Mouse (Mus musculus): ENCODE data around the gene Mroh9. TPM values are rescaled to one million over a fixed set of nuclear protein-coding genes. Genes with fewer than 3 reads are reported as not detected.

Gene Mroh9
- polyA plus RNA-seq, 1 experiment: not detected

GRCm38 (mm10) chr1:163113461-163114174, 28.1 kb upstream of the Mroh9 start:
- Histone ChIP-seq H3K27me3 (ENCODE audit: control insufficient read depth, insufficient read depth, insufficient read length) (no peaks in the 10 kb centered on the region), H3K79me3 (ENCODE audit: low read depth) (no peaks in the 10 kb centered on the region), H3ac (ENCODE audit: control insufficient read depth, insufficient read length, low read depth) (no peak overlapping the region), H3K4me3 (ENCODE audit: insufficient read depth, poor library complexity, severe bottlenecking) (no peak overlapping the region), H3K36me3 (ENCODE audit: control insufficient read depth, insufficient read depth) (no peaks in the 10 kb centered on the region), H3K79me2 (ENCODE audit: control insufficient read depth, insufficient read depth) (no peaks in the 10 kb centered on the region)
- TF ChIP-seq CTCF (IDR thresholded peaks at IDR 0.05; ENCODE audit: control insufficient read depth, insufficient read depth, insufficient read length): no peak
- no peak for TF ChIP-seq CEBPB (IDR thresholded peaks at IDR 0.05; ENCODE audit: low read depth)
- peak; percentile 73 for TF ChIP-seq FOSL1 (IDR thresholded peaks at IDR 0.05; ENCODE audit: insufficient read depth, low read length, poor library complexity, severe bottlenecking)
- no peak for TF ChIP-seq MYOG (IDR thresholded peaks at IDR 0.05; ENCODE audit: control insufficient read depth, extremely low read depth, insufficient read length)
- TF ChIP-seq MYOD1 (IDR thresholded peaks at IDR 0.05; ENCODE audit: control insufficient read depth, insufficient read length, low read depth): peak; percentile 8
- no peak for TF ChIP-seq USF1 (IDR thresholded peaks at IDR 0.05; ENCODE audit: low read depth)
- peak; percentile 18 for TF ChIP-seq MAX (IDR thresholded peaks at IDR 0.05)

GRCm38 (mm10) chr1:163112482-163113164, 27.2 kb upstream of the Mroh9 start:
- TF ChIP-seq MAX (IDR thresholded peaks at IDR 0.05) (no peak), CTCF (IDR thresholded peaks at IDR 0.05; ENCODE audit: control insufficient read depth, insufficient read depth, insufficient read length) (no peak), CEBPB (IDR thresholded peaks at IDR 0.05; ENCODE audit: low read depth) (peak; percentile 8), FOSL1 (IDR thresholded peaks at IDR 0.05; ENCODE audit: insufficient read depth, low read length, poor library complexity, severe bottlenecking) (peak; percentile 59), MYOD1 (IDR thresholded peaks at IDR 0.05; ENCODE audit: control insufficient read depth, insufficient read length, low read depth) (peak; percentile 75), USF1 (IDR thresholded peaks at IDR 0.05; ENCODE audit: low read depth) (peak; percentile 70), MYOG (IDR thresholded peaks at IDR 0.05; ENCODE audit: control insufficient read depth, extremely low read depth, insufficient read length) (no peak)
- no peaks in the 10 kb centered on the region for H3K27me3 ChIP-seq (ENCODE audit: control insufficient read depth, insufficient read depth, insufficient read length)
- H3ac ChIP-seq (ENCODE audit: control insufficient read depth, insufficient read length, low read depth): no peak overlapping the region
- no peaks in the 10 kb centered on the region for H3K79me3 ChIP-seq (ENCODE audit: low read depth)
- no peak overlapping the region for H3K4me3 ChIP-seq (ENCODE audit: insufficient read depth, poor library complexity, severe bottlenecking)
- no peaks in the 10 kb centered on the region for H3K79me2 ChIP-seq (ENCODE audit: control insufficient read depth, insufficient read depth)
- H3K36me3 ChIP-seq (ENCODE audit: control insufficient read depth, insufficient read depth): no peaks in the 10 kb centered on the region

- Histone ChIP-seq H3K36me3 (ENCODE audit: control insufficient read depth, insufficient read depth) (no peaks in the 10 kb centered on the region), H3K79me2 (ENCODE audit: control insufficient read depth, insufficient read depth) (no peaks in the 10 kb centered on the region), H3K4me3 (ENCODE audit: insufficient read depth, poor library complexity, severe bottlenecking) (no peak overlapping the region), H3K79me3 (ENCODE audit: low read depth) (no peaks in the 10 kb centered on the region), H3ac (ENCODE audit: control insufficient read depth, insufficient read length, low read depth) (no peak overlapping the region), H3K27me3 (ENCODE audit: control insufficient read depth, insufficient read depth, insufficient read length) (no peaks in the 10 kb centered on the region)
- TF ChIP-seq FOSL1 (IDR thresholded peaks at IDR 0.05; ENCODE audit: insufficient read depth, low read length, poor library complexity, severe bottlenecking): no peak
- TF ChIP-seq MAX (IDR thresholded peaks at IDR 0.05): no peak
- TF ChIP-seq USF1 (IDR thresholded peaks at IDR 0.05; ENCODE audit: low read depth): no peak
- TF ChIP-seq CEBPB (IDR thresholded peaks at IDR 0.05; ENCODE audit: low read depth): no peak
- TF ChIP-seq MYOG (IDR thresholded peaks at IDR 0.05; ENCODE audit: control insufficient read depth, extremely low read depth, insufficient read length): no peak
- TF ChIP-seq MYOD1 (IDR thresholded peaks at IDR 0.05; ENCODE audit: control insufficient read depth, insufficient read length, low read depth): no peak
- TF ChIP-seq CTCF (IDR thresholded peaks at IDR 0.05; ENCODE audit: control insufficient read depth, insufficient read depth, insufficient read length): no peak
Observed at GRCm38 (mm10) chr1:163104960-163105359, 19.5 kb upstream of the Mroh9 start.

- Histone ChIP-seq H3K4me3 (ENCODE audit: insufficient read depth, poor library complexity, severe bottlenecking) (no peak overlapping the region), H3K79me2 (ENCODE audit: control insufficient read depth, insufficient read depth) (no peaks in the 10 kb centered on the region), H3ac (ENCODE audit: control insufficient read depth, insufficient read length, low read depth) (no peak overlapping the region), H3K36me3 (ENCODE audit: control insufficient read depth, insufficient read depth) (no peaks in the 10 kb centered on the region), H3K79me3 (ENCODE audit: low read depth) (no peaks in the 10 kb centered on the region), H3K27me3 (ENCODE audit: control insufficient read depth, insufficient read depth, insufficient read length) (no peaks in the 10 kb centered on the region)
- TF ChIP-seq CEBPB (IDR thresholded peaks at IDR 0.05; ENCODE audit: low read depth) (no peak), USF1 (IDR thresholded peaks at IDR 0.05; ENCODE audit: low read depth) (no peak), MYOD1 (IDR thresholded peaks at IDR 0.05; ENCODE audit: control insufficient read depth, insufficient read length, low read depth) (no peak), MYOG (IDR thresholded peaks at IDR 0.05; ENCODE audit: control insufficient read depth, extremely low read depth, insufficient read length) (no peak), MAX (IDR thresholded peaks at IDR 0.05) (no peak), FOSL1 (IDR thresholded peaks at IDR 0.05; ENCODE audit: insufficient read depth, low read length, poor library complexity, severe bottlenecking) (no peak), CTCF (IDR thresholded peaks at IDR 0.05; ENCODE audit: control insufficient read depth, insufficient read depth, insufficient read length) (no peak)
Observed at GRCm38 (mm10) chr1:163091438-163092155, 6.1 kb upstream of the Mroh9 start.

GRCm38 (mm10) chr1:163070502-163070901, 15.0 kb downstream of the Mroh9 start:
- peaks cover 3% of the 10 kb centered on the region for H3K27me3 ChIP-seq (ENCODE audit: control insufficient read depth, insufficient read depth, insufficient read length)
- H3K36me3 ChIP-seq (ENCODE audit: control insufficient read depth, insufficient read depth): no peaks in the 10 kb centered on the region
- no peak overlapping the region for H3K4me3 ChIP-seq (ENCODE audit: insufficient read depth, poor library complexity, severe bottlenecking)
- TF ChIP-seq MAX (IDR thresholded peaks at IDR 0.05) (no peak), CTCF (IDR thresholded peaks at IDR 0.05; ENCODE audit: control insufficient read depth, insufficient read depth, insufficient read length) (no peak), USF1 (IDR thresholded peaks at IDR 0.05; ENCODE audit: low read depth) (no peak), MYOG (IDR thresholded peaks at IDR 0.05; ENCODE audit: control insufficient read depth, extremely low read depth, insufficient read length) (no peak), MYOD1 (IDR thresholded peaks at IDR 0.05; ENCODE audit: control insufficient read depth, insufficient read length, low read depth) (no peak), FOSL1 (IDR thresholded peaks at IDR 0.05; ENCODE audit: insufficient read depth, low read length, poor library complexity, severe bottlenecking) (no peak), CEBPB (IDR thresholded peaks at IDR 0.05; ENCODE audit: low read depth) (no peak)
- H3K79me3 ChIP-seq (ENCODE audit: low read depth): no peaks in the 10 kb centered on the region
- H3K79me2 ChIP-seq (ENCODE audit: control insufficient read depth, insufficient read depth): no peaks in the 10 kb centered on the region
- H3ac ChIP-seq (ENCODE audit: control insufficient read depth, insufficient read length, low read depth): no peak overlapping the region

Measured in C2C12 (cell line).